Mouse (Mus musculus) erythroblast, embryonic 14.5 days (primary cell): ENCODE measurements around the gene Fto.

Experiments used
- GATA1 ChIP-seq: IDR thresholded peaks from 2 replicates; pipeline ENCODE4 v1.6.1; 2012; ENCODE audit warnings: low read length, inconsistent platforms, mixed read lengths
- TAL1 ChIP-seq: IDR thresholded peaks from 3 replicates; pipeline ENCODE4 v1.6.1; 2012; ENCODE audit warnings: low read length, inconsistent platforms, mixed read lengths

GRCm38 (mm10) chr8:91550131-91550530 lies 236.8 kb downstream of the Fto start:
- TF ChIP-seq TAL1 = no peak
- TF ChIP-seq GATA1 = no peak
